Mouse (Mus musculus) limb, embryonic 15.5 days (tissue): ENCODE data around the gene Akr1d1. TPM values are rescaled to one million over a fixed set of nuclear protein-coding genes. Genes with fewer than 3 reads are reported as not detected.

Experiments used
- ATAC-seq: fragments of 200-750 bp; cut with Nextera tagmentation; 2 replicates; pipeline ENCODE4 v1.8.0; 2017; ENCODE audit warnings: low read depth, moderate TSS enrichment; ENCODE audit not compliant: insufficient number of reproducible peaks, low FRiP score, low TSS enrichment
- H3K27ac ChIP-seq: fragments of 300-500 bp; sonication (generic); 2 replicates; pipeline ENCODE4 v1.5.1; 2015; ENCODE audit warnings: moderate library complexity, mild to moderate bottlenecking, inconsistent platforms
- H3K27me3 ChIP-seq: fragments of 300-500 bp; sonication (generic); 2 replicates; pipeline ENCODE4 v1.6.1; 2015; ENCODE audit warnings: inconsistent platforms
- H3K36me3 ChIP-seq: fragments of 300-500 bp; sonication (generic); 2 replicates; pipeline ENCODE4 v1.6.1; 2015; ENCODE audit warnings: inconsistent platforms
- H3K4me1 ChIP-seq: fragments of 300-500 bp; sonication (generic); 2 replicates; pipeline ENCODE4 v1.6.1; 2015; ENCODE audit warnings: inconsistent platforms
- H3K4me2 ChIP-seq: fragments of 300-500 bp; sonication (generic); 2 replicates; pipeline ENCODE4 v1.6.1; 2015; ENCODE audit warnings: mild to moderate bottlenecking, inconsistent platforms
- H3K4me3 ChIP-seq: fragments of 300-500 bp; sonication (generic); 2 replicates; pipeline ENCODE4 v1.5.1; 2015; ENCODE audit warnings: mild to moderate bottlenecking, inconsistent platforms
- H3K9ac ChIP-seq: fragments of 300-500 bp; sonication (generic); 2 replicates; pipeline ENCODE4 v1.6.1; 2015; ENCODE audit warnings: inconsistent platforms
- H3K9me3 ChIP-seq: fragments of 300-500 bp; sonication (generic); 2 replicates; pipeline ENCODE4 v1.6.1; 2016; ENCODE audit warnings: inconsistent platforms
- WGBS: fragments of 180-500 bp; shearing (Covaris S2); methylation state at CpG from one replicate; pipeline ENCODE4 v1.1.7; 2015; 5-methylcytosine and 5-hydroxymethylcytosine counted together
- polyA plus RNA-seq: library from polyadenylated mRNA; unstranded; fragments of >200 nt; fragmentation: Nextera tagmentation; extraction: Ambion mirVana; gene quantifications from 2 replicates; pipeline ENCODE4 v1.2.1, GENCODE M21; 2015

Gene Akr1d1
- polyA plus RNA-seq, 1 experiment from 2014 or later: 0.95 TPM

DNA sequence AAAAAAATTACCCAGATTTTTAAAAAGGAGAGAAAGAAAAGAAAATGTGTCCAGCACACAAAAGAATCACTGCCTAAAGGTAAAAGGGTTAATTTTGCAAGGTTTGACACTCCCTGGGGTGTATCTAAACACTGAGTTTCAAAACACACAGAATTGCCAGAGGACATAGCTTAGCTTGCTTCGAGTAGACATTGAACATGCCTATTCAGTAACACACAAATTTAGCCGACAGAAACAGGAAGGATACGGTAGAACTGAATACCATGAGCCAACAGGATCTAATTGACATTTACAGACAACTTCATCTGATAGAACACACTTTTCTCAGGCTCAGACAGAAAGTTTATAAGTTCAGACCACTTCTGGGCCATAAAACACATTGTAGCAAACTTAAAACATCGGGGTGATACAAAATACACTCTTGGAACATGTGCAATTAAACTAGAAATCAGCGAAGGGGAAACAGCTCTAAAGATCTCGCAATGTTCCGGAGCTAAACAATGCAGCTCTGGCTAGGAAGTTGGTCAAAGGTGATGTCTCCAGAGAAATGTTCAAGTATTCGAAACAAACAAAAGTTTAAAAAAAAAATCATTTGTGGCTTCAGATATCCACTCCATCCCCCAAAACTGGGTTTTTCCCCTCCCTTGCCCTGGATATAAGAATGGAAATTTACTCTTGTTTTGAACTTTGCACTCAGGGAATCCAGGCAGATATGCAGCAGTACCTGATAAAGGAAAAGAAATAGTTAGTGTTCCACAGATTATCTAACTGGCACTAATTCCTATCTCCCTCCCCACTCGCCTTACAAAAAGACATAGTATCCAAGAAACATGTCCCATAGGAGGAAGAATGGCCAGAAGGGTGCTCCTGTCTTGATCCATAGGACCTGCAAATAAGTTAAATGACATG is 73.1 kb downstream of the Akr1d1 start:
- no peaks in the 10 kb centered on the region for H3K36me3 ChIP-seq
- no peak overlapping the region for H3K4me2 ChIP-seq
- WGBS: 40% methylated on average over 9 of the region's 9 CpGs
- H3K9ac ChIP-seq: no peak overlapping the region
- no peak for ATAC-seq
- no peaks in the 10 kb centered on the region for H3K4me1 ChIP-seq
- H3K4me3 ChIP-seq: no peak overlapping the region
- H3K27me3 ChIP-seq: no peaks in the 10 kb centered on the region
- no peak overlapping the region for H3K27ac ChIP-seq
- no peaks in the 10 kb centered on the region for H3K9me3 ChIP-seq

DNA sequence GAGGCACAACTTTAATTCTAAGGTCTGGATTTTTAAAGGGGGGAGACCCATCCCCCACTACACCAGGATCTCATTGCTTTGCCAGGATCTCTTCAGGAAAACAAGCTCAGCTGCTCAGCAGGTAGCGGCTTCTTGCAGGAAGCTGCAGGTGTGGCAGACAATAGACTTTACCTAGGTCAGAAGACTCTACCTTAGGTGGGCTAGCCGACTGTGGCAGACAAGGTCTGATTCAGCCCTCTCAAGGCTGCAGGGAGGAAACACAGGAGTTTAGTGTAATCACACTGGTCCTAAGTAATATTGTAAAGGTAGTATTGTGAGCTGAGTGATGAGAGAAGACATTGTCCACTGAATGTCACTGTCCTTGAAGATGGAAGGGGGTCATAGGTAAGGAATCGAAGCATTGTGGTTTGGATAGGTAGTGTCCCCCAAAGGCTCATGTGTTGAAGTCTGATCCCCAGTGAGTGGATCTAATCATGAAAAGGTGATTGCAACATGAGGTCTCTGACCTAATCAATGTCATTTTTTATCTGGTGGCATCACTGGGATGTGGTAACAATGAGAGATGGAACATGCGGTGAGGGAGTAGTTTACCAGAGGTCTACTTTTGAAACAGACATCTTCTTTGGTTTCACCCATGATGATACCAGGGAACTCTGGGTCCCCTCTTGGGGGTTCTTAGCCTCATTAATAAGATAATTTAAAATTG is 74.4 kb downstream of the Akr1d1 start:
- H3K27ac ChIP-seq: no peak overlapping the region
- no peak overlapping the region for H3K9ac ChIP-seq
- no peaks in the 10 kb centered on the region for H3K36me3 ChIP-seq
- no peaks in the 10 kb centered on the region for H3K4me1 ChIP-seq
- no peak for ATAC-seq
- 82% methylated on average over 4 of the region's 4 CpGs for WGBS
- H3K4me2 ChIP-seq: no peak overlapping the region
- no peaks in the 10 kb centered on the region for H3K27me3 ChIP-seq
- no peaks in the 10 kb centered on the region for H3K9me3 ChIP-seq
- H3K4me3 ChIP-seq: no peak overlapping the region

GRCm38 (mm10) chr6:37604884-37605269 is 74.9 kb downstream of the Akr1d1 start:
- WGBS: 71% methylated on average over 5 of the region's 5 CpGs

DNA sequence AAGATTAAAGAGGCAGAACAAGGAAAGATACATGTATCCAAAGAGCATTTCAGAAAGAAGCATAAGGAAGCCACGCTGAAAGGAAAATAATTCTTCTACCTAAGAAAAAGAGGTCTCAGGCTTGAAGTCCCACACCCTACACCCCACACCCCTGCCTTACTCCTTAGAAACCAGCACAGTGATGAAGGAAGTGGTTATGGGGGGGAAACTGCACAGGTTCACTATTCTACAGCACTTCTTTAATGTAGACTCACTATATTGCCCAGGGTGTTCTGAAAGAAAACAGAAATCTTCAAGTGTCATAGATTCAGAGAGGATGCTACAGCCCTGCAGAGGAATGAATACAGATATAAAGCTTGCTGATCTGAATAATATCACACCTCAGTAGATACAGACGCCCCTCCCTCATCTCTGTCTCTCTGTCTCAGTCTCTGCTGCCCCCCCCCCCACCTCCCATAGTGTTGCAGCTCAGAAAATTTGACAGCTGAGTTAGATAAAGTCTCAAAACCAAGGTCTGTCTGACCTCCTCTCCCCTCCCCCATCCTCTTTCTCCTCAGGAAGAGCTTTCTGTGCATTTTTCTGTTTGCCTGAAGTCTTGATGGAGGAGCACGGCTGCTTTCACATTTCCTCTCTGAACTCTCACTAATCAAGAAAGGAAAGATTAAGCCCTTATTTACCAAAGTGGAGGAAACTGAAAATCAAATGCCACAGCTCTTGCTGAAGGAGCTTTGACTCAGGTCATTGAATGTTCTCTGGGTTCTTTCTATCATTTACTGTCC is 77.7 kb downstream of the Akr1d1 start:
- Histone ChIP-seq H3K27me3 (no peaks in the 10 kb centered on the region), H3K27ac (no peak overlapping the region), H3K9me3 (no peaks in the 10 kb centered on the region), H3K4me2 (no peak overlapping the region), H3K4me1 (no peaks in the 10 kb centered on the region), H3K9ac (no peak overlapping the region), H3K4me3 (no peak overlapping the region), H3K36me3 (no peaks in the 10 kb centered on the region)
- no peak for ATAC-seq
- WGBS: 58% methylated on average over 3 of the region's 3 CpGs

More at GRCm38 (mm10) chr6:37604884-37605269, 74.9 kb downstream of the Akr1d1 start:
- Histone ChIP-seq H3K9me3 (no peaks in the 10 kb centered on the region), H3K4me1 (no peaks in the 10 kb centered on the region), H3K4me3 (no peak overlapping the region), H3K4me2 (no peak overlapping the region), H3K36me3 (no peaks in the 10 kb centered on the region), H3K27me3 (no peaks in the 10 kb centered on the region), H3K9ac (no peak overlapping the region), H3K27ac (no peak overlapping the region)
- no peak for ATAC-seq

DNA sequence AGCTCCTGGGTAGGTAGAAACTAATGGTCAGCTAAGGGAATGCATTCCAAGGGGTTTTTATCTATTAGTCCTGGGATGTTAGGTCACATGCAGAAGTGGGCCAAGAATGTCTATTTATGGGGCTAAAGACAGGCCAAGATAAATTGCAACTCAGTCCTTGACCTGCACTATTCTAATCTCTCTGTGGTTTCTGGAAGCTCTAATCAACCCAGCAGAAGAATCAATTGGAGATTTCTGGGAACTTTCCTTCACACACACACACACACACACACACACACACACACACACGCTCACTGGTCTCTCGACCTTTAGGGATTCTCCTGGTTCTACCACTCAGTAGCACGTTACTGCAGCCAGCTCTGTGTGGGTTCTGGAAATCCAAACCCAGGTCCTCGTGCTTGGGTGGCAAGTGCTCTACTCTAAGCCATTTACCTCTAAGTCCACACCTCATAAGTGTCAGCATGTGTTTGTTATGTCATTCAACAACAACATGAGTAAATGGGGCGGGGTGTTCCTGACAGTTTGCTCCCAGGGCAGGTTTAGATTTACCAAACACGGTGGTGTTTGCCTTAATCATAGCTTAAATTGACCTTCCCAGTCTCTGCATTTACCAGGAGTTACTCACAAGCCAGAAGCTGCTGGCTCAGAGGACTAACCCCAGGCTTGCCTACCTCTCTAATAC is 82.8 kb downstream of the Akr1d1 start:
- no peaks in the 10 kb centered on the region for H3K9me3 ChIP-seq
- H3K27me3 ChIP-seq: no peaks in the 10 kb centered on the region
- no peak overlapping the region for H3K4me3 ChIP-seq
- no peak overlapping the region for H3K4me2 ChIP-seq
- H3K36me3 ChIP-seq: no peaks in the 10 kb centered on the region
- H3K27ac ChIP-seq: no peak overlapping the region
- no peak for ATAC-seq
- peaks cover 4% of the 10 kb centered on the region; the same call in 1 of the 2 replicates for H3K4me1 ChIP-seq
- WGBS: 76% methylated on average over 6 of the region's 6 CpGs
- H3K9ac ChIP-seq: no peak overlapping the region

DNA sequence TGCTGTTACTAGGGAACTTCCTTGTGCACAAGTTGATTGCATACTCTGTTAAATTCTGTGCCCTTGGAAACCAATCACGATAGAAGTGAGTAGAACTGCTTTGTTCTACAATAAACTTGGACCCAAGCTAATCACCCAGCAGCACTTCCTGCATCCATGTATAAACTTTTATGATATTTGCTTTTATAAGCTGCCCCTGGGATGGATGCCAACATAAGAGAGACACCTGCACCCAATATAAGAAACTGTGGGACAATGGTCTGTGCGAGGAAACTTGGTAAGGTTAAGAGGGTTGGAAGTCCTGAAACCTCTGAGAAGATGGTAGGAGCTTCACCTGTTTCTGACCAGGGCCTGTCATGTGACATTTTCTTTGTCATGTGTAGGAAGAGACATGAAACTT is 85.5 kb downstream of the Akr1d1 start:
- no peak for ATAC-seq
- Histone ChIP-seq H3K9ac (no peak overlapping the region), H3K4me3 (no peak overlapping the region), H3K27ac (no peak overlapping the region), H3K27me3 (no peaks in the 10 kb centered on the region), H3K9me3 (no peaks in the 10 kb centered on the region), H3K4me2 (no peak overlapping the region), H3K36me3 (no peaks in the 10 kb centered on the region), H3K4me1 (peaks cover 4% of the 10 kb centered on the region; the same call in 1 of the 2 replicates)
- 38% methylated on average over 2 of the region's 2 CpGs for WGBS

GRCm38 (mm10) chr6:37616136-37616535 is 86.2 kb downstream of the Akr1d1 start:
- ATAC-seq: no peak
- no peaks in the 10 kb centered on the region for H3K9me3 ChIP-seq
- peaks cover 4% of the 10 kb centered on the region; the same call in 1 of the 2 replicates for H3K4me1 ChIP-seq
- no peak overlapping the region for H3K4me3 ChIP-seq
- H3K27ac ChIP-seq: no peak overlapping the region
- WGBS: 95% methylated on average over 7 of the region's 7 CpGs
- H3K36me3 ChIP-seq: no peaks in the 10 kb centered on the region
- no peak overlapping the region for H3K9ac ChIP-seq
- no peaks in the 10 kb centered on the region for H3K27me3 ChIP-seq
- no peak overlapping the region for H3K4me2 ChIP-seq

- Histone ChIP-seq H3K9ac (no peak overlapping the region), H3K27ac (peak overlapping the region; percentile 47; the same call in 1 of the 2 replicates), H3K36me3 (no peaks in the 10 kb centered on the region), H3K4me2 (no peak overlapping the region), H3K27me3 (no peaks in the 10 kb centered on the region), H3K9me3 (no peaks in the 10 kb centered on the region), H3K4me3 (no peak overlapping the region), H3K4me1 (peaks cover 4% of the 10 kb centered on the region; the same call in 1 of the 2 replicates)
- peak; percentile 71; the same call in 1 of the 2 replicates for ATAC-seq
- WGBS: 19% methylated on average over 10 of the region's 10 CpGs
These were observed 87.5 kb downstream of the Akr1d1 start for GRCm38 (mm10) chr6:37617431-37618011.

Other genes with a start within 250 kb of the Akr1d1 start
- 0.92 and 0.99 TPM in 2 replicates for gene Dgki, start 230.0 kb upstream of the Akr1d1 start, polyA plus RNA-seq
- 29.9 and 35.0 TPM in 2 replicates for gene Creb3l2, start 88.0 kb upstream of the Akr1d1 start, polyA plus RNA-seq